Mouse (Mus musculus) lung, postnatal 14 days (tissue): ENCODE results near the gene Card6.

Source experiments
- DNase-seq: peaks from one replicate; pipeline ENCODE4 v3.0.0; 2021

Gene Card6

GRCm38 (mm10) chr15:5081235-5081634 is 27.1 kb downstream of the Card6 start:
- no peak for DNase-seq

GRCm38 (mm10) chr15:5068801-5069518 is 39.4 kb downstream of the Card6 start:
- DNase-seq: peak; percentile 32

- peak; percentile 32 for DNase-seq
Measured at GRCm38 (mm10) chr15:5063635-5064034, 44.7 kb downstream of the Card6 start, which contains the start of gene C7. TSS of gene C7 (minus strand) at chr15:5063740.
